Mouse (Mus musculus) lung, embryonic 14.5 days (tissue): Measurements from ENCODE around the gene Zdhhc12. TPM values are rescaled to one million over a fixed set of nuclear protein-coding genes. Genes with fewer than 3 reads are reported as not detected.

Source experiments
- ATAC-seq: fragments of 200-750 bp; cut with Nextera tagmentation; 2 replicates; pipeline ENCODE4 v1.8.0; 2017; ENCODE audit warnings: mild to moderate bottlenecking, moderate TSS enrichment, moderate library complexity; ENCODE audit not compliant: insufficient read depth
- DNase-seq: peaks from one replicate; pipeline ENCODE4 v3.0.0-alpha.2; 2015
- H3K27ac ChIP-seq: fragments of 300-500 bp; sonication (generic); 2 replicates; pipeline ENCODE4 v1.5.1; 2014; ENCODE audit warnings: low read depth, mild to moderate bottlenecking, moderate library complexity
- H3K27me3 ChIP-seq: fragments of 300-500 bp; sonication (generic); 2 replicates; pipeline ENCODE4 v1.6.1; 2014; ENCODE audit warnings: low read length, control low read depth; ENCODE audit not compliant: insufficient read depth
- H3K36me3 ChIP-seq: fragments of 300-500 bp; sonication (generic); 2 replicates; pipeline ENCODE4 v1.6.1; 2014; ENCODE audit warnings: control low read depth; ENCODE audit not compliant: insufficient read depth
- H3K4me1 ChIP-seq: fragments of 300-500 bp; sonication (generic); 2 replicates; pipeline ENCODE4 v1.6.1; 2014; ENCODE audit warnings: antibody characterized with exemption, control low read depth; ENCODE audit not compliant: insufficient read depth
- H3K4me2 ChIP-seq: fragments of 300-500 bp; sonication (generic); 2 replicates; pipeline ENCODE4 v1.6.1; 2014; ENCODE audit warnings: mild to moderate bottlenecking
- H3K4me3 ChIP-seq: fragments of 300-500 bp; sonication (generic); 2 replicates; pipeline ENCODE4 v1.5.1; 2014; ENCODE audit warnings: low read depth, low read length
- H3K9ac ChIP-seq: fragments of 300-500 bp; sonication (generic); 2 replicates; pipeline ENCODE4 v1.6.1; 2014
- H3K9me3 ChIP-seq: fragments of 300-500 bp; sonication (generic); 2 replicates; pipeline ENCODE4 v1.6.1; 2016; ENCODE audit warnings: low read depth, low read length, control low read depth
- CTCF ChIP-seq: IDR thresholded peaks from 2 replicates; pipeline ENCODE4 v1.5.1; 2016; ENCODE audit warnings: antibody characterized with exemption, low read depth
- WGBS: fragments of 180-500 bp; shearing (Covaris S2); extraction: QIAGEN DNeasy Blood & Tissue Kit; methylation state at CpG from one replicate; pipeline ENCODE4 v1.1.7; 2014; 5-methylcytosine and 5-hydroxymethylcytosine counted together
- polyA plus RNA-seq: library from polyadenylated mRNA; unstranded; fragments of >200 nt; fragmentation: Nextera tagmentation; extraction: Ambion mirVana; gene quantifications from 2 replicates; pipeline ENCODE4 v1.2.1, GENCODE M21; 2014

The Zdhhc12 gene
- polyA plus RNA-seq, 1 experiment from 2014 or later = 31.5 TPM

DNA sequence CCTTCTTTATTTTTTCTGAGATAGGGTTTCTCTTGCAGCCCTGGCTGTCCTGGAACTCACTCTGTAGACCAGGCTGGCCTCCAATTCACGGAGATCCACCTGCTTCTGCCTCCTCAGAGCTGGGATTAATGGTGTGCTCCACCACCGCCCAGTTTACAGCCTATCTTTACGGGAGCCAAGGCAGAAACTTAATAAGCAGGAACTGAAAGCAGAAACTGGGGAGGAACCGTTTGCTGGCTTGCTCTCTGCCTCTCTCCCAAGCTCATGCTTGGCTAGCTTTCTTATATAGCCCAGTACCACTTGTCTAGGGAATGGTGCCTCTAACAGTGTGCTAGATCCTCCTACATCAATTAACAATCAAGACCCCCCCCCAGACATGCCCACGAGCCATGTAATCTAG, 9.3 kb downstream of the Zdhhc12 start:
- 53% methylated on average over 5 of the region's 5 CpGs for WGBS

GRCm38 (mm10) chr2:30080181-30080800, 13.2 kb downstream of the Zdhhc12 start:
- WGBS = 79% methylated on average over 15 of the region's 15 CpGs
- Histone ChIP-seq H3K4me1 (0 out of 2 replicates have a peak, but pooled peaks cover 5% of the 10 kb centered on the region), H3K36me3 (no peaks in the 10 kb centered on the region), H3K4me3 (no peak overlapping the region), H3K9me3 (no peaks in the 10 kb centered on the region), H3K4me2 (no peak overlapping the region), H3K27me3 (no peaks in the 10 kb centered on the region), H3K9ac (no peak overlapping the region), H3K27ac (no peak overlapping the region)
- ATAC-seq (no peak), DNase-seq (no peak)
- TF ChIP-seq CTCF = no peak

More for the DNA sequence above, 9.3 kb downstream of the Zdhhc12 start:
- no peaks in the 10 kb centered on the region for H3K27me3 ChIP-seq
- H3K9me3 ChIP-seq = no peaks in the 10 kb centered on the region
- H3K9ac ChIP-seq = no peak overlapping the region; the same call in 1 of the 2 replicates
- ATAC-seq (peak; percentile 23; the same call in 1 of the 2 replicates), DNase-seq (no peak)
- TF ChIP-seq CTCF = no peak
- no peaks in the 10 kb centered on the region for H3K4me1 ChIP-seq
- H3K27ac ChIP-seq = no peak overlapping the region
- H3K4me3 ChIP-seq = no peak overlapping the region
- H3K4me2 ChIP-seq = peak overlapping the region; percentile 54
- peaks cover 5% of the 10 kb centered on the region for H3K36me3 ChIP-seq

DNA sequence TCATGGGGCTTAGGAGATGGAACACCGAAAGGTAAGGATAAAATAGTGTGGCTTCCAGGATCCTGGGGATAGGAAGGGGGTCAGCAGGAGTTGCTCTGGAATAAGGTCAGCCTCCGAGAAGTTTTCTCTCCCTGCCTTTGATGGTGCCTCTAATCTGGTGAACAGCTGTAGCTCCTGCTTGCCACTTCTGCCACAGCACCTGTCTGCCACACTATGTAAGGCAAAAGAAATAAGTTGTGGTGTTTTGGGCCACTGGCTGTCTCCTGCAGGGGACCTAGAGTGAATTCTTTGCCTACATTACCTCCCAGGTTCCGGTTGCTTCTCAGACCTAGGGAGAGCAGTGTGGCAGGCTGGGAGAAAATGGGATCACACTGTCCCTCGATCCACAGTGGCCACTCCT, 14.7 kb downstream of the Zdhhc12 start:
- Histone ChIP-seq H3K9ac (peak overlapping the region; percentile 65; the same call in 1 of the 2 replicates), H3K4me3 (peak overlapping the region; percentile 64; the same call in 1 of the 2 replicates), H3K36me3 (peaks cover 6% of the 10 kb centered on the region), H3K4me2 (peak overlapping the region; percentile 92), H3K27me3 (no peaks in the 10 kb centered on the region), H3K9me3 (no peaks in the 10 kb centered on the region), H3K4me1 (0 out of 2 replicates have a peak, but pooled peaks cover 5% of the 10 kb centered on the region), H3K27ac (peak overlapping the region; percentile 94)
- ATAC-seq = no peak
- 66% methylated on average over 4 of the region's 4 CpGs for WGBS
- no peak for DNase-seq
- TF ChIP-seq CTCF = no peak

GRCm38 (mm10) chr2:30078349-30078712, 15.1 kb downstream of the Zdhhc12 start:
- no peak for DNase-seq
- no peak for TF ChIP-seq CTCF
- 18% methylated on average over 10 of the region's 10 CpGs for WGBS

GRCm38 (mm10) chr2:30077502-30078348, 15.7 kb downstream of the Zdhhc12 start, which contains the start of gene Pkn3:
Gene Pkn3, plus strand, starts transcription at chr2:30077684.
- no peaks in the 10 kb centered on the region for H3K27me3 ChIP-seq
- no peaks in the 10 kb centered on the region for H3K9me3 ChIP-seq
- H3K4me1 ChIP-seq = 0 out of 2 replicates have a peak, but pooled peaks cover 5% of the 10 kb centered on the region
- ATAC-seq = peak; percentile 85
- peak within 1 kb of the TSS; percentile 94 for H3K27ac ChIP-seq
- H3K4me2 ChIP-seq = peak within 1 kb of the TSS; percentile 92
- H3K9ac ChIP-seq = peak within 1 kb of the TSS; percentile 65
- TF ChIP-seq CTCF = peak; percentile 92
- peaks cover 16% of the 10 kb centered on the region for H3K36me3 ChIP-seq
- peak within 1 kb of the TSS; percentile 64 for H3K4me3 ChIP-seq
- DNase-seq = peak; percentile 95
- under 1% methylated on average over 53 of the region's 53 CpGs for WGBS

More at GRCm38 (mm10) chr2:30078349-30078712, 15.1 kb downstream of the Zdhhc12 start:
- Histone ChIP-seq H3K4me1 (0 out of 2 replicates have a peak, but pooled peaks cover 5% of the 10 kb centered on the region), H3K27ac (peak overlapping the region; percentile 94), H3K4me2 (peak overlapping the region; percentile 92), H3K27me3 (no peaks in the 10 kb centered on the region), H3K9me3 (no peaks in the 10 kb centered on the region), H3K4me3 (peak overlapping the region; percentile 64), H3K9ac (peak overlapping the region; percentile 65; the same call in 1 of the 2 replicates), H3K36me3 (peaks cover 10% of the 10 kb centered on the region)
- ATAC-seq = no peak; the same call in 1 of the 2 replicates

GRCm38 (mm10) chr2:30076959-30077358, 16.5 kb downstream of the Zdhhc12 start:
- no peaks in the 10 kb centered on the region for H3K9me3 ChIP-seq
- H3K9ac ChIP-seq = no peak overlapping the region
- 59% methylated on average over 6 of the region's 6 CpGs for WGBS
- ATAC-seq = peak; percentile 16
- no peak for TF ChIP-seq CTCF
- 0 out of 2 replicates have a peak, but pooled peaks cover 5% of the 10 kb centered on the region for H3K4me1 ChIP-seq
- H3K27me3 ChIP-seq = no peaks in the 10 kb centered on the region
- no peak for DNase-seq
- 0 out of 2 replicates have a peak overlapping the region, but pooled peaks have one; percentile 21 for H3K27ac ChIP-seq
- no peak overlapping the region for H3K4me3 ChIP-seq
- peaks cover 21% of the 10 kb centered on the region for H3K36me3 ChIP-seq
- peak overlapping the region; percentile 92 for H3K4me2 ChIP-seq
